Mouse (Mus musculus) kidney, adult 2 months (tissue): ENCODE results near the gene Foxn3. TPM values are rescaled to one million over a fixed set of nuclear protein-coding genes. Genes with fewer than 3 reads are reported as not detected.

Experiments
- DNase-seq: peaks from one replicate; pipeline ENCODE4 v3.0.0; 2021
- H3K27ac ChIP-seq: fragments of 200-500 bp; 2 replicates; pipeline ENCODE4 v1.5.1; 2012; ENCODE audit warnings: low read depth, low read length, control low read depth, inconsistent platforms; ENCODE audit not compliant: insufficient read depth
- H3K27me3 ChIP-seq: fragments of 200-500 bp; replicated peaks from 2 replicates; pipeline ENCODE4 v1.6.1; 2012; ENCODE audit warnings: mild to moderate bottlenecking, moderate library complexity, low read length, inconsistent platforms; ENCODE audit not compliant: control insufficient read depth, insufficient read depth
- H3K36me3 ChIP-seq: fragments of 200-500 bp; 2 replicates; pipeline ENCODE4 v1.6.1; 2012; ENCODE audit warnings: mild to moderate bottlenecking, moderate library complexity, low read length, inconsistent platforms; ENCODE audit not compliant: control insufficient read depth, insufficient read depth
- H3K4me1 ChIP-seq: fragments of 200-500 bp; 2 replicates; pipeline ENCODE4 v1.6.1; 2011; ENCODE audit warnings: low read length; ENCODE audit not compliant: control insufficient read depth, insufficient read depth
- H3K4me3 ChIP-seq: fragments of 200-500 bp; 2 replicates; pipeline ENCODE4 v1.5.1; 2011; ENCODE audit warnings: mild to moderate bottlenecking, low read depth, low read length, control low read depth; ENCODE audit not compliant: insufficient read depth
- CTCF ChIP-seq: fragments of 200-500 bp; conservative IDR thresholded peaks from 2 replicates; pipeline ENCODE4 v1.5.1; 2011; ENCODE audit warnings: low read depth, mild to moderate bottlenecking, control low read depth, low read length, moderate library complexity, mixed read lengths; ENCODE audit not compliant: insufficient read depth, insufficient read length
- POLR2A ChIP-seq: fragments of 200-500 bp; IDR thresholded peaks from one replicate; pipeline ENCODE4 v1.6.1; 2011; ENCODE audit warnings: low read depth, low read length, control low read depth
- WGBS: fragments of 180-500 bp; shearing (Covaris S2); methylation state at CpG from one replicate; pipeline ENCODE4 v1.1.7; 2018; 5-methylcytosine and 5-hydroxymethylcytosine counted together
- polyA plus RNA-seq: library from polyadenylated mRNA; depleted of rRNA; stranded (reverse); fragments of >200 nt; gene quantifications from 2 replicates; pipeline ENCODE4 v1.2.3, GENCODE M21; 2012

Foxn3 gene
- polyA plus RNA-seq, 1 experiment: 28.0 TPM

DNA sequence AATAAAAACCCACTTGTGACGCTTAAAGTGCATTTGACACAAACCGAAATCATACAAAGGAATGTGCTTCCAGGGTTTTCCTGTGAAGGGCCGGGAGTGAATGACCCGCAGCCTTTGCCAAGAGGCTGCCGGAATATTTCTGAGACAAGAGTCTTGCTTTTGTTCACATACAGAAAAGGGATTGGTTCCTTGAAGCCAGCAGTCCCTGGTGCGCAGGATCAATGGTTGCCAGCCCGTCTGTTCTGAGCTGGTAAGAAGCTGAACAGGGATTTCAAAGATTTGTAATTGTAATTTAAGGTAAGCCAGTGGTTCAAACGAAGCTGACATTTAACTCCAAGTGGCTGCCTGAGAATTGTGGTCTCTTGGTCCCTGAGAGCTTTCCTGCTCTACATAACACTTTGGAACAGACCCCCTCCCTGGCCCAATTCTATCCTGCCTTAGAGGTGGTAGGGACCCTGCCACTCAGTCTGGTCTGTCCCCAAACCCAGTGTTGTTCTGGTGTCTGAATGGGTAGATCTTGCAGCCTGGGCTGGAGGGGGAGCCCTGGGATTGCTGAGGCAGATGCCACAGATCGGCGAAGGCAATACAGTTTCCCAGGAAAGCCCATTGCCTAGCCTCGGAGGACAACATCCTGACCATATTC lies 388.3 kb downstream of the Foxn3 start:
- Histone ChIP-seq H3K4me3 (no peak overlapping the region), H3K27me3 (no peaks in the 10 kb centered on the region), H3K4me1 (no peaks in the 10 kb centered on the region), H3K27ac (no peak overlapping the region), H3K36me3 (no peaks in the 10 kb centered on the region)
- DNase-seq: no peak
- 66% methylated on average over 11 of the region's 11 CpGs for WGBS
- no peak for TF ChIP-seq POLR2A
- no peak for TF ChIP-seq CTCF

GRCm38 (mm10) chr12:99172170-99172569 lies 391.2 kb downstream of the Foxn3 start:
- H3K27me3 ChIP-seq: no peaks in the 10 kb centered on the region
- WGBS: 83% methylated on average over 5 of the region's 5 CpGs
- no peaks in the 10 kb centered on the region for H3K36me3 ChIP-seq
- H3K4me3 ChIP-seq: no peak overlapping the region
- TF ChIP-seq CTCF (no peak), POLR2A (no peak)
- H3K27ac ChIP-seq: no peak overlapping the region
- H3K4me1 ChIP-seq: no peaks in the 10 kb centered on the region
- no peak for DNase-seq

DNA sequence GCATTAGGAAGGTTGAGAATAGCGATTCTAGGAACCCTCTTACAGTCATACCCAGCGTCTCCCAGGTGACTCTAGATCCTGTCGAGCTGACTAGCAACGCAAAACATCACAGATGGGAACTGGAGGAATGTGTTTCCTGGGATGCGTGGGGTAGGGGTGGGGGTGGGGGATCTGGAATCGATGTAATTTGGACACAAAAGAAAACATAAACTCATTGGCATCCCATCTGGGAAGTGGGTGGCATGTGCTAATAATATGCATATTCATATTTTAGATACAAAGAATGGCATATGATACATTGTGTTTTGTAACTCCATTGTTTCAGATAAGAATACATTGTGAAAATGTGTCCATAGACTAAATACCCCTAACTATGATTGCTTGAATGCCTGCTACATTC lies 393.5 kb downstream of the Foxn3 start:
- DNase-seq: no peak
- Histone ChIP-seq H3K4me1 (no peaks in the 10 kb centered on the region), H3K4me3 (no peak overlapping the region), H3K27ac (no peak overlapping the region), H3K36me3 (no peaks in the 10 kb centered on the region), H3K27me3 (no peaks in the 10 kb centered on the region)
- TF ChIP-seq POLR2A (no peak), CTCF (no peak)
- WGBS: 90% methylated on average over 6 of the region's 6 CpGs

DNA sequence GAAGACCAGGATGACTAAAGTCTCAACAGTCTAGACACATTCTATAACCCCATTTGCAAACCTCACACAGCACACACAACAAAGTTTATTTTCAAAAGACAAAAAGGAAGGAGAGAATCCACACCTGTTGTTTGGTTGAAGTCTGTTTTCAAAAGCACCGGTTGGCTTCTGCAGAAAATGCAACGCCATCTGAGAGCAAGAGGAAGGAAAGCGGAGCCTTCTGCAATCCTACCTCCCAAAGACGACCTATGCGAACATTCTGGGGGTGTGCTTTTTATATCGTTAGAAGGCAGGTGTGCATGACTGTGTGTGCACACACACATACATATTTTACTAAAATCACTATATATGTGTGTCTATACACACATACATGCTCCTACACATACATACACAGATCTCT lies 397.3 kb downstream of the Foxn3 start:
- Histone ChIP-seq H3K36me3 (no peaks in the 10 kb centered on the region), H3K27ac (no peak overlapping the region), H3K27me3 (no peaks in the 10 kb centered on the region), H3K4me1 (no peaks in the 10 kb centered on the region), H3K4me3 (no peak overlapping the region)
- no peak for TF ChIP-seq CTCF
- TF ChIP-seq POLR2A: no peak
- DNase-seq: no peak
- WGBS: 91% methylated on average over 6 of the region's 6 CpGs

- TF ChIP-seq CTCF: no peak
- TF ChIP-seq POLR2A: no peak
- no peaks in the 10 kb centered on the region for H3K4me1 ChIP-seq
- H3K27ac ChIP-seq: no peak overlapping the region
- no peak overlapping the region for H3K4me3 ChIP-seq
- no peaks in the 10 kb centered on the region for H3K36me3 ChIP-seq
- no peak for DNase-seq
- 73% methylated on average over 9 of the region's 9 CpGs for WGBS
- no peaks in the 10 kb centered on the region for H3K27me3 ChIP-seq
Measured at GRCm38 (mm10) chr12:99163342-99163682, 400.1 kb downstream of the Foxn3 start.

DNA sequence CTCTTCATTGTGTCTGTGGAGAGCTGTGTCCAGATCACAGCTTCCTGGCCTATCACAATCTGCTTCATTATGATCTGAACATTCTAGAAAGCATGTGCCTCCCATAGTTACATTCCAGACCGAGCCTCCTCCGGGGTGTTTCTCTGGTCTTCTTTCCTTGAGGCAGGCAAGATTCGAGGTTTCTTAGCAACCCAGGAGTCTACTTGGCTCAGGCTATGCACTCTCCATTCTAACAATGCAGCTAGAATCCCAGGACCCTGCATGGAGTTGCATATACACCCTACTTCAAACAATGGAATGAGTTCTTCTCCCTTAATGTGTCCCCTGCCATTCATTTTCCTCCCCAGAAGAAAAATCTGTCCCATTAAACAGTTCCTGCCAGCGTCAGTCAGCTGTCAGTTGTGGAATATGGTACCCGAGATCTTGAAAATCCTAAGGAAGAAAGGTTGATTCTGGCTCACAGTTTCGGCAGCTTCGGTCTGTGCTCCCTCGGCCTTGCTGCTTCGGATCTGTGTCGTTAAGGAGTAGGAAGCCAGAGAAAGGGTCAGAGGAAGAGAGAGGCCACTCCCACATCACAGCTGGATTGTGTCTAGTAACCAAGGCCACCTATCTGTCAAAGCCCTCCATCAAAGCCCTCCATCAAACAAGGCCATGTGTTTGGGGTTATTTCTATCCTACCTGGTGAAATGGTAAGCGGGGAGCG lies 400.6 kb downstream of the Foxn3 start:
- H3K27ac ChIP-seq: no peak overlapping the region
- no peaks in the 10 kb centered on the region for H3K4me1 ChIP-seq
- TF ChIP-seq POLR2A (no peak), CTCF (no peak)
- no peak overlapping the region for H3K4me3 ChIP-seq
- WGBS: 72% methylated on average over 12 of the region's 12 CpGs
- no peaks in the 10 kb centered on the region for H3K36me3 ChIP-seq
- no peaks in the 10 kb centered on the region for H3K27me3 ChIP-seq
- DNase-seq: no peak

- no peaks in the 10 kb centered on the region for H3K27me3 ChIP-seq
- H3K27ac ChIP-seq: no peak overlapping the region
- DNase-seq: peak; percentile 23
- H3K4me3 ChIP-seq: 0 out of 2 replicates have a peak overlapping the region, but pooled peaks have one; percentile 2
- no peaks in the 10 kb centered on the region for H3K36me3 ChIP-seq
- WGBS: 76% methylated on average over 10 of the region's 10 CpGs
- TF ChIP-seq CTCF: no peak
- TF ChIP-seq POLR2A: no peak
- no peaks in the 10 kb centered on the region for H3K4me1 ChIP-seq
Measured at GRCm38 (mm10) chr12:99162188-99162587, 401.2 kb downstream of the Foxn3 start.
